Mouse (Mus musculus) cerebellum, adult 11 months (tissue): ENCODE measurements at regions not wholly inside any gene's neighbourhood (a gene's known extent, or its start where the extent isn't known, plus 50 kb on each side); places are given as distances from the start of the nearest gene placed in this dataset.

Experiments
- DNase-seq: peaks from one replicate; pipeline ENCODE4 v3.0.0; 2022

DNA sequence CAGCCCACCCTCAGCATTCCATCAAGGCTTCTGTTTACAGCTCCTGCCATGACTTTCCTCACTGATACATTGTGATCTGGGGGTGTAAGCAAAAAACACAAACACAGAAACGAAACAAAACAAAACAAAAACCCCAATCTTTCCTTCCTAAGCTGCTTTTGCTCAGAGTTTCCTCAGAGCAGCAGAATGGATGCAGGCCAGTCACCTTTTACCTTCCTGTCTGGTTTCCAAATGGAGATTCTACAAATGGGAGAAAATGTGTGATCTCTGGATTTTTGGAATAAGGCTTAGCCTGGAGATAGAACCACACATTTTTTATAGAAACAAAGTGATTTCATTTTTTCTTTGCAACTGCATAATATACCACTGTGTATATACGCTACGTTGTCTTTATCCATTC lies 204.8 kb downstream of the Plk2 start:
- DNase-seq: no peak

DNA sequence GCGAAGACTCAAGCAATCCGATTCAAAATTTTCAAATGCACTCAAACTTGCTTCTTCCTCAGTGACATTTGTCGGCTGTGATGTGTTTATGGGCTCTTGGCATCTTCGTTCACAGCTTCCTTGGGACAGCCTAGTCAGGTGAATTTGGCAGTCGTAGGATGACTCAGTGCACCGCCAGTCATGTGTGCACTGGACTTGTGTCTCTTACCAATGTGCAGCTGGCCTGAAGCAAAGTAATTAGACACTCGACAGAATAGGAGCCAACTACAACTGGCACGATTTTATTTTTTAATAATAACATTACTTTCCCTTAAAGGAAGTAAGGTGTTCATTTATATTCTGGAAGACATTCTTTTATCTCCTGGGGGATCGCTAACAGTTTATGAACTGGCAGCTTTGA lies 205.5 kb downstream of the Plk2 start:
- no peak for DNase-seq

DNA sequence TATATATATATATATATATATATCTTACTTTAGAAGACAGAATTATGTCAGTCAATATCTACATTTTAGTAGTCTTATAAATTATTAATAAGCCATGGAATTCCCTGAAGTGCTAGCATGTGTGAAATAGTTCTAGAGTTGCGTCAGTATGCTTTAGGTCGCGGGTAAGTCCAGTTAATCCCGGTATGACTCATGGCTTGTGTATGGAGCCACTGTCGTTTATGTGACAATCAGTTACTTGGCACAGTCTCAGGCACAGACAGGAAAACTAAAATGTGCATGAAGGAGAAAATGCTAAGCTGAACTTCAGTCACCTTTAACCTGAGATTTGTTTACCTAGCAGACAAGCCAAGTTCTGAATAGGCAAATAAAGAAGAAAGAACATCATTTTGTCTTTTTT lies 206.5 kb downstream of the Plk2 start:
- DNase-seq: no peak

DNA sequence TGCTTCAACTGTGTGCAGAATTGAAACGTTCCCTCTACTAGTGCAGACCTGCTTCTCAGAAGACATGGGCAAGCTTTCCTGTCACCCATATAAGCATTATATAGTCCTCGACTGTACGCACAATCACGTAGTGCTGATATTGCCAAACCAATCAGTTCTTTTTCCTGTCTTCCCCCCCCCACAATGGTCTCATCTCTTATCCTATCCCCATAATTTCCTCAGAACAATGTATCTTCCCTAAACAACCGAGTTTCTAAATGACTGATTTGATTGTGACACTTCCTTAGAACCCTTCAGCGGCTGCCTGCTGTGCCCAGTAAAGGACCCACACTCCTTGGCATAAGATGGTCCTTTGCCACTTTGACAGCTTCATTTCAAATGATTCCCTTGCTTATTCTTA lies 207.0 kb downstream of the Plk2 start:
- DNase-seq: no peak

DNA sequence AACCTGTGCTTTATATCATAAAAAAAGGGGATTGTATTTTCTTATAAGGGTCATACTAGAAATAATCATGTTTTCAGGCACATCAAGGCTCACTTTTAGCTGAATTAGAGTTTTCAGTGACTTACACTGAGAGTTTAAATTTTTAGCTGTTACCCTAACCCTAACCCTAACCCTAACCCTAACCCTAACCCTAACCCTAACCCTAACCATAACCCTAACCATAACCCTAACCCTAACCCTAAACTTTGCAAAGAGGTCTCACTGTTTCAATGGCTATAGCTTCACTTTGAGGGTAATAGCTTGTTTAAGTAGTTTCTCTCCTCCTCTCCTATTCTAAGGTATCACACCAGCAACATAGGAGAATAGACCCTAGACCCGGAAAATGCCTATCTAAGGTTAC lies 208.0 kb downstream of the Plk2 start:
- no peak for DNase-seq

DNA sequence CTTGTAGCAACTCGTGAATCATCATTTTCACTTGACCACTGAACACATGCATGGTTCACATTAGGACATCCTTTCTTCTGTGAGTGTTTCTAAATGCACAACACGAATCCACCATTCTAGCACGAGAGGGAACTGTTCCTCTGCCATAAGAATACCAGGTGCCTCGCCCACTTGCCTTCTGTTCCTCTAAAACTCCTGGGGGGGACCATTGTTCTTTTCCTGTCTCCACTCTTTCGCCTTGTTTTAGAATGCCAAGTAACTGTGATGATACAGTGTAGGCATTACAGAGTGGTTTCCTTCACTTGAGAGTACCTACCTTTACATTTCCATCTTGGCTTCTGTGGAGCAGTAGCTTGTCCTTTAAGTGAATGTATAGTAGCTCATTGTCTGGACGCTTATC lies 224.2 kb downstream of the Plk2 start:
- DNase-seq: no peak

DNA sequence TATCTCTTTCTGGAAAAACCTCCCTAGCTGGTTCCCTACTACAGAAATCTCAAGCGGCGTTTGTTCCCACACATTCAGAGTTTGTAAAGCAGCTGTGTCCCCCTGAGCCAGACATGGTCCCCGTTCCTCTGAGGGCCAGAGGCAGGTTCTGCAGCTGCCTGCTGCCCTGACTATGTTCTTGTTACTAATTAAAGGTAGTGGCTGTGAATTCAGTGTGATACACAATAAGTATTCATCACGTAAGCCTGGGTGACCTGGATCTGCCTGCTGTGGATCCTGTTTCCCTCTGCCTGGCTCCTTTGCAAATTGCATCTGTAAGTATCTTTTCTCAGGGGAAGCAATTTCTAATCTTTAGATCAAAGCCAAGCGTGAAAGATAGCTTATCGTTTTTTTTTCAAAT lies 232.3 kb downstream of the Plk2 start:
- DNase-seq: no peak

DNA sequence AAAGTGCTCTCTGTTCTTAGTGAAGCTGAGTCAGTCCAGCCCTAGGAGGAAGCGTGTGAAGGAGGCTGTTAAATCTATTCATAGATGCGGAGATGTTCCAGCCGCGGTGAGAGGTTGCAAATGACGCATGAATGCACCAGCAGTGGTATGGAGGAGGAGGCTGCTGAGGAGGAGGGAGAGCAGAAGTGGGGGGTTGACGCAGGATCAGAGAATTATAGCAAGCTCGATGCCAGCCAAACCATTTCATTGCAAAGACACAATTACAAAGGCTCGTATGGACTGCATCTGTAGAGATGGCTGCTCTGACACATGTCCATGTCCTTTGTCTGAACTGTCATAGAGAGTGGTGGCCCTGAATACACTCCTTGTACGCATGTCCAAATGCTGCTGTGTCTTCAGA lies 232.9 kb downstream of the Plk2 start:
- DNase-seq: no peak

DNA sequence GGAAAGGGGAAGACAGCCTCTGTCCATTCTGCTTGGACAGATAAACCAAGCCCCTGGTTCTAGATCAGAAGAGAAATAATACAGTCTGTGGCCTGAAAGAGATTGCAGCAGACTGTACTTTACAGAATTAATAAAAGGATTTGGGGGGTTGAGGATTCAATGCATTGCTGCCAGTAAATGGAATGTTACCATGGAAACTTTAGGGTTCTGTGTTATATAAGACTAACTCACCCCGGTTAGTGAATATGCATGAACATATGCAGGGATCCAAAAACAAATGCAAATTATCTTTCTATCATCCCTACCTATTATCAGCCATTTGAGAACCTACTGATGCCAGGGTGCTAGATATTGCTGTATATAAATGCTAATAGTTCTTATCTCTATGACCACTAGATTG lies 233.4 kb downstream of the Plk2 start:
- no peak for DNase-seq

DNA sequence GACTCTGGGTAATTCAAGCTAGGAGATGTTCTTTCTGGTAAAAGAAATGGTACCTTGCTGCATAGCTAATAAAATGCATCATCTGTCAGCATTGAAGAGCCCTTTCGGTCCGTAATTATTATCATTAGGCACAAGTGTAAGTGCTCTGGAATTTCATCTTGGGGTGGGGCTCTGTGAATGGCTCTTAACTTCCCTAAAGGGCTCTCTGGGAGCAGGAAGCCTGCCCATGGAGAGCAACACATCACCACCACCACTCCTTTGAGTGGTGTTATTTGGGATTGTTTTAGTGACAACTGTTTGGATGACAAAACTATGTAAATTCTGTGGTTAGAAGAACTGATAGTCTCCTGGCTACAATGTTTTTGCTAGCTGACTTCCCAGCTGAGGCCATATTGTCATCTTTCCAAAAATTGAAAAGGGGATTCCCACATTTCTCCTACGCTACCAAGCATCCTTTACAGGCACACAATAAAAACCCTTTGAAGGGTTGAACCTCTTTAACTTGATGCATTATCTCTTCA lies 238.5 kb downstream of the Plk2 start:
- DNase-seq: no peak

DNA sequence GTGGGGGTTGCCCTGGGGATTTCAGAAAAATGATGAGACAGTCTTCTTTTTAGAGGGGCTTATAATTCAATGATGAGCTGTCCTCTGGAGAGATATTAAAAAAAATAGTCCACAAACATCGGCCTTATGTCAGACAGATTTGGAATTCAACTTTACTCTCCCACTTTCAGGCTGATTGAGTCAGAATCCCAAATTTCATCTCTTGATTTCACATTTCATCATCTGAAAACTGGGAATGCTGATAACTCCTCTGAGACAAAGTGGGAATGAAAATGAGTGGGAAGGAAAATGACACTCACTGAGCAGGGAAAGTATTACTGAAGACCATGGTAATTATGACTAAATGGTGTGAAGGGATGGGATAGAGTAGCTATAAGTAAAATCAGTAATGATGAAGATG lies 239.1 kb downstream of the Plk2 start:
- no peak for DNase-seq

DNA sequence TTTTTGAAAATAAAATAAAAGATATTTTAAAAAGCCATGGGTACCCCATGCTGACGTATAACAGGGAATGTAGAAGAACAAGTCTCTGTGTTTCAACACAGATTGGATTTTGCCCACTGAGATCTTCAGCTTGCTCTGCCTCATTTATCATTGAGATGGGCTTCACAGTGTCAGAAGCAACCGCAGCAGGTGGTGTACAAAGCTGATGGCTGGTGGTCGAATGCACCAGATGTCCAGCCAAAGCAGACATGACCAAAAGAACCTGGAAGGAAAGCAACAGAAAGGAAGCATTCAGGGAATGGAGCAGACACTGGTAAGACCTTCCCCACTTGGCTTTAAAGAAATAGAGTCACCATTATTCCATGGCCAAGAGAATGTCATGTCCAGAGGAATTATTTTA lies 247.9 kb downstream of the Plk2 start:
- DNase-seq: no peak

DNA sequence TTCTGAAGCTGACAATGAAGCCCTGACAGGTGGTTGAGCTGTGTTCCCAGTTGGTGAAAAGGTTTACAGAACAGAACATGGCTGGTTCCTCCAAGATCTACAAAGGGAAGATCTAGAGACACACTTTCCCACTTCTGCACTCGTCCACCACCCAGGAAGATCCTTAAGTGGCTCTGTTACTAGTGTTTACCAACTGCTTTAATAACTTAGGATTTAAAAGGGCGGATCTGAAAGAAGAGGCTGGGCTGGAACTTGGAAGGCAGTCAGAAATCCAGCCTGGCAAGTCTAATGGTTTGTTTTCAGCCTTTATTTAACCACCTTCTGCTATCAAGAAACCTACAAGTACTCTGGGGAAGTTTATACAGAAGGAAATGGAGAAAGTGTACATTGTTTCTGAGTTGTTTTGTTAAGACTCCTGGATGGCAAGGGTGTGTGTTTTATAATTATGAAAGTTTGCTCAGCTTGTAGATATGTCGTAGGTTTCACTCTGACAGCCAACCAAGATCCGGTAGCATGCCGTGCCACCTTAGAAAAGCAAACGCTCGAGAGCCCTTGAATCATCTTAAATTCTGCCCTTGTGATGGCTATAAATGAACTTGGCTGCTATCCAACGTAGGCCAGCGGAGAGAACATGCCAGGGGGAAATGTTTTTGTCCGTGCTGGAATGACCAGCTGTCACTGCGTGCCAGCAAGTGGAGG lies 248.5 kb downstream of the Plk2 start:
- no peak for DNase-seq

DNA sequence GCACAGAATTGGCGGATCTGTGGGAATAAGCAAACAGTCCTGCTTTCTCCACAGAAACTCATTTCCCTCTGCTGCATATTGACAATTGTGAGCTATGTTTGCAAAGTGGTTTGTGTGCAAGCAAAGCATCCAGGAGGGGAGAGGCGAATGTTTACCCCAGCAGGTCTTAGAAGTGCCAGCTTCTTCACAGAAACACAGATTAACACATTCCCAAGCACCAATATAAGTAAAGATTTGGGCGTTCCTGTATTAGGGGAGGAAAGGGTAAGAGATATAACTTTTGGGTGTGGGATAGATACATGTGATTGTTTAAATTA lies 249.0 kb downstream of the Plk2 start:
- DNase-seq: no peak

DNA sequence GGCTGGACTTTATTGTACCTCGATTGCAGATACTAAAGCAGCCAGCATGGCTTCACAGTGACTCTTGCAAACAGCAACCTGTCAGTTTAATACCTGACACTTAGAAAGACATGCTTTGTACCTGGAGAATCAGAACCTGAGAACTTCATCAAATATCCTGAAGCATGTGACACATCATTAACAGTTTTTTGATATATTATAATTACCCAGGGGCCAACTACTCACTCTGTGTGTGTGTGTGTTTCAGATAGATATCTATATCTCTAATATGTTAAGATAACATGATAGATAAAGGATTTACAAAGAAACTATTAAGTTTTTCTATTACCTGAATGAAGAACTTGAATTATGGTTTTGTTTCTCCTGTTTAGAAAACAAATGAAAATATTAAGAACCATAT lies 254.5 kb downstream of the Plk2 start:
- no peak for DNase-seq

DNA sequence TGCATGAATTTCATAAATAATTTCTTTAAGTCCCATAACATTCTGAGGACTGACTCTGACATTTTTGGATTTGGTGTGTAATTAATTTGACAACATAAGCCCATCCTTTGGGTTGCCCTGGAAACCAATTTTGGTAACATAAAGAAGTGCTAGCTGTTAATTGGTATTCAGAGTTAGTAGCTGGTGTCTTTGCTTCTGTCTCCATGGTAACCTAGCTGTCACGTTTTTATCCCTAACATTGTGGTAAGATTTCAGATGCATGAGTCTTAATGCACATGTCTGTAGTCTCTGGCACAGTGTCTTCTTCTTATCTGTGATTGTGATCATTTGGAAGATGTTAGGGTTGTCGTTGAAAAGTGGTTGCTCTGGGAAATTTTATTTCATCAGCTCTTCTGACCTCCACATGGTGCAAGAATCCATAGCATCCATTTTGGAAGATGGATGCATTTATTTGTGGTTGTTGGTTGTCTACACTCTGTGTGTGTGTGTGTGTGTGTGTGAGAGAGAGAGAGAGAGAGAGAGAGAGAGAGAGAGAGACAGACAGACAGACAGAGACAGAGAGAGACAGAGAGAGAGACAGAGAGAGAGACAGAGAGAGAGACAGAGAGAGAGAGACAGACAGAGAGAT lies 255.1 kb downstream of the Plk2 start:
- no peak for DNase-seq

DNA sequence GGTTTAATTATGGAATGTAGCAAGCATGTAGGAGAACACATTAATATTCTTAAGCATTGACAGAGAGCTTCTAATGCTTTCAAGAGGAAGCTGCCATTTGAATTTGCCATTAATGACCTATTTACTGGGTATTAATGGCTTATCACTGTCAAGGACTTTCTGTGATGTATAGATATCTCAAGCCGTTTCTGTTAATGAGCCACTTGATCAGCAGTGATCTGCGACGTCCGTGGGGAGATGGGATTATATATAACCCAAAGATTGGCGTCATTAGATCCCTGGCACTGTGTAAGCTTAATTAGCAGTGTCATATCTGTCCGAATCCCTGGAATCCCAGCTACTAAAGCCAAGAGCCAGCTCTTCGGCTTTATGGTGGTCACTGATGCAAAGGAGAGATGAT lies 257.4 kb downstream of the Plk2 start:
- no peak for DNase-seq

DNA sequence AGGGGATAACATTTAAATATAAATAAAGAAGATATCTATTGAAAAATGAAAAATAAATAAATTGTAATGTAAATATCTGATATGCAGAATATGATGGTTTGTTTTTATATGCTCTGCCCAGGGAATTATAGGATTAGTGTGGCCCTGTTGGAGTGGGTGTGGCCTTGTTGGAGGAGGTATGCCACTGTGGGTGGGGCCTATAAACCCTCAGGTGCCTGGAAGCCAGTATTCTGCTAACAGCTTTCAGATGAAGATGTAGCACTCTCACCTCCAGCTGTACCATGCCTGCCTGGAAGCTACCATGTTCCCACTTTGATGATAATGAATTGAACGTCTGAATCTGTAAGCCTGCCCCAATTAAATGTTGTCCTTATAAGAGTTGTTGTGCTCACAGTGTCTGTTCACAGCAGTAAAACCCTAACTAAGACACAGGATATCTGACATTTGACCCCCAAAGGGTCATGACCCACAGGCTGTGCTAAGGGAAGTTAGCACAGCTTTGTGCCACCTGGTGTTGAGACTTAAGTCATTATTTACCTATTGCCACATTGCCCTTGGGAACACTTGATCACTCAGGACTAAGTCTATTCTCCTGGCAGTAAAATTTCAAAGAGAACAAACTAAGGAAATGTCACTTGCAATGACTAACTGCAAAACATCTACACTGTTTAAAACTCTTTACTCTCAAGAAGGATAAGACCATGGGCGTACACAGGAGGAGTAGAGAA lies 270.4 kb downstream of the Plk2 start:
- DNase-seq: no peak

DNA sequence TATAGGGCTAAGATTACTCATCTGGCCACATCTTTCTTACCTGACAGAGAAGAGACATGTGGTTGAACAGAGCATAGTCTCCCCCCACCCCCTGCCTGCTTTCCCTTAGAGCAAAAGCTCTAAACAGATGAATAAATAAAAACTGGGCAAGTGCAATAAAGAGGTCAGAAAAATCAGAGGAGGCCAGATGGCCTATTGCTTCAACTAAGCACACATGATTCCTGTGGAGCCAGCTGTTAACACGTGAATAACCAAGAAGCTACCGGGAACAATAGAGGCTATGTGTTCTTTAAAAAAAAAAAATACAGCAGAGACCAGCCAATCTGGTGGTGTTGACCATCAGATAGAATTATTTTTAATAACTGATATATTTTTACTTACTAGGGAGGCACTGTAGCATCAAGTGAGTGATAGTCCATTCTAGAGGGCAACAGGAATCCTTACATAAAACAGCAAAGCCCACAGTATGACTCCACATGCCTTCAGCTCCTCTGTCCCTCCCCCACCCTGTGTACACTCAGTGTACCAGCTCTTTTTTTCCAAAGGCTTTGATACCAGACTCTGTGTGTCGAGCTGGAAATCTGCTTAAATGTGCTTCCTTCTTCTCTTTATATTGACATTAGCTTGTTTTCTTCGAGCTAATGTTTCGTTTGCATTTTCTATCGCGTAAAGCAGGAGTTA lies 272.6 kb downstream of the Plk2 start:
- no peak for DNase-seq

DNA sequence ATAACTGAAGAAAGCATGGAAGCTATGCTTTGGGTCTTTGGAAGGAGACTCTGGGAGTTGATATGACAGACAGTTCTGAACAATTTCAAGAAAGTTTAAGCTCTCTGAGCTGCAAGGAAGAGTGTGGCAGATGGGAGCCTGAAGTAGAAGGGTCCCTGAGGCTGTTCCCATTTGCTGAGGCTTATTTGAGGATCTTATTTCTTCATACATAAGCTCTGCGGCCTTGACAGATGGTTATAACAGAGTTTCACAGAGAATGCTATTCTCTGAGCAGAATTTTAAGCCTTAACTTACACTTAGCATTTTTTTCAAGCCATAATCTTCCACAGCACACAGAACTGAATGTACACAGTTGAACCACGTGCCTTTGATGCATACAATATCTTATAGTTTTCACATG lies 278.7 kb downstream of the Plk2 start:
- DNase-seq: no peak

DNA sequence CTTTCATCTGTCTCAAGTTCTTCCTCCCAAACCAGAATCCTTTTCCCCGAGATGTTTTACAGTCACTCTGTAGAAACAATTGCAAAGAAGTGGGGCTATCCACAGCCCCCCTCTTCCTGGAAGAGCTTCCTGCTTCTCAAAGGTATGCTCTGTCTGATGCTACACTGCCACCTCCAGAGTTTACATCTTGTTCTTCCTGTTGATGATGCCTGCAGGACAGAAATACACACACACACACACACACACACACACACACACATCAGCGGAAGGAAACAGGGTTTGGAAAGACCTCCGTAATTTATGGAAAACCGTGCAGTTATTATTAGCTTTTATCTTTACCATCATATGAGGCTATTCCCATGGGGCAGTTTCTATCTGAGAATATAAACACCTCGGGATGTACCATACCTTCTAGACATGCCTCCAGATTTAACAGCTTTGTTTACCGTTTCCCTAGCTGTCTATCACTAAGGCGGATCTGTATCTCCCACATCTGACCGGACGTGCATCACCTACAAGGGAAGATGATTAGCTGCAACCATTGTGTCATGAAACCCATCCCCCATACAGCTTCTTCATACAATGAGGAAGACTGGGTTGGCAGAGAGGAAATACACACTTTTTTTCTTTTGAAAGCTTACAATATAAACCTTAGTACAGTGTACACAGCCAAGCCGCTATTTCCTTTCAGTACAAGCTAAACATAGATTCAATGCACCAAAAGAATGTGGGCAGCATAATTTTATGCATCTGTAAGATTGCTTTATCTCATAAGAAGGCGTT lies 288.6 kb downstream of the Plk2 start:
- DNase-seq: no peak

DNA sequence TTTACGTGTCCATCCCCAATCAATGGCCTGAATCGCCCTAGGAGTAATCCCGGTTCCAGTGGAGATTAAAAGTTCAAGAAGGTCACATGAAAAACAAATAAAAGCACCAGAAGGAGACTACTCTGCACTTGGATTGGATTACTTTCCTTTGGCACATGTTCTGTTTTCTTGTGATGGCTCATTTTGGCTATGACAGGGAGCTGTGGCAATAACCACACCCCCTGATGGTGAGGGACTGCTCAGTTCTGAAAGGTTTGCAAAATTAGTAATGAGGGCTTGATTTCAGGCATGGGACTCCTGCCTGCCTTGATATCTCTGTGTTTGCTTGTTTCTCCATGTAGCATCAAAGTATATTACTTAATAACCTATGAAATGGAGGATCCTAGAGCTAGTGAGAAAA lies 293.9 kb downstream of the Plk2 start:
- no peak for DNase-seq
